Mouse (Mus musculus) neural tube, embryonic 14.5 days (tissue): ENCODE results near the gene Epas1. TPM values are rescaled to one million over a fixed set of nuclear protein-coding genes. Genes with fewer than 3 reads are reported as not detected.

Experiments used
- ATAC-seq: fragments of 200-750 bp; cut with Nextera tagmentation; 2 replicates; pipeline ENCODE4 v1.8.0; 2017; ENCODE audit warnings: low read depth, mild to moderate bottlenecking, moderate TSS enrichment, moderate library complexity
- H3K27ac ChIP-seq: fragments of 300-500 bp; sonication (generic); 2 replicates; pipeline ENCODE4 v1.5.1; 2014; ENCODE audit warnings: low read depth, mild to moderate bottlenecking, control low read depth, low read length, moderate library complexity, mixed read lengths
- H3K27me3 ChIP-seq: fragments of 300-500 bp; sonication (generic); 2 replicates; pipeline ENCODE4 v1.6.1; 2014; ENCODE audit warnings: low read length; ENCODE audit not compliant: control insufficient read depth, insufficient read depth
- H3K36me3 ChIP-seq: fragments of 300-500 bp; sonication (generic); 2 replicates; pipeline ENCODE4 v1.6.1; 2014; ENCODE audit warnings: low read length, mixed read lengths; ENCODE audit not compliant: control insufficient read depth, insufficient read depth
- H3K4me1 ChIP-seq: fragments of 300-500 bp; sonication (generic); 2 replicates; pipeline ENCODE4 v1.6.1; 2014; ENCODE audit warnings: low read length; ENCODE audit not compliant: control insufficient read depth, insufficient read depth
- H3K4me2 ChIP-seq: fragments of 300-500 bp; sonication (generic); 2 replicates; pipeline ENCODE4 v1.6.1; 2014; ENCODE audit warnings: mild to moderate bottlenecking, low read depth, low read length, control low read depth
- H3K4me3 ChIP-seq: fragments of 300-500 bp; sonication (generic); 2 replicates; pipeline ENCODE4 v1.5.1; 2014; ENCODE audit warnings: low read depth, low read length, control low read depth, mixed read lengths
- H3K9ac ChIP-seq: fragments of 300-500 bp; sonication (generic); replicated peaks from 2 replicates; pipeline ENCODE4 v1.6.1; 2014; ENCODE audit warnings: low read depth, mild to moderate bottlenecking, control low read depth, low read length, mixed read lengths
- H3K9me3 ChIP-seq: fragments of 300-500 bp; sonication (generic); 2 replicates; pipeline ENCODE4 v1.6.1; 2016; ENCODE audit warnings: low read length; ENCODE audit not compliant: control insufficient read depth
- WGBS: fragments of 180-500 bp; shearing (Covaris S2); extraction: QIAGEN DNeasy Blood & Tissue Kit; methylation state at CpG from one replicate; pipeline ENCODE4 v1.1.7; 2014; 5-methylcytosine and 5-hydroxymethylcytosine counted together
- polyA plus RNA-seq: library from polyadenylated mRNA; unstranded; fragments of >200 nt; fragmentation: Nextera tagmentation; extraction: Ambion mirVana; gene quantifications from 2 replicates; pipeline ENCODE4 v1.2.1, GENCODE M21; 2014

The Epas1 gene
- polyA plus RNA-seq, 1 experiment from 2014 or later = 6.6 TPM

DNA sequence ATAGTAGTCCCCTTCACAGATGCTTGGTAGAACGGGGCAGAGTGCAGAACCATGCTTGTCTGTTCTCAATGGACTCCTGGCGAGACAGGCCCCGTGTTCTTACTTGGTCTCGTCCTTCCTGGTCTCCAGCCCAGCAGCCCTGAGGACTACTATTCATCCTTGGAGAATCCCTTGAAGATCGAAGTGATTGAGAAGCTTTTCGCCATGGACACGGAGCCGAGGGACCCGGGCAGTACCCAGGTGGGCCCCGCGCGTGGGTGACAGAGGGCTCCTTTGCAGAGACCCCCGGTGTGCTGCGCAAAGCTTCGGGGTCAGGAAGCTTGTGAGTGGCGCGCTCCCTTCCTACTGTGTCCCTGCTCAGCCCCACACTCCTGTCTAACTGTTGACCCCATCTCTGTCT lies 72.9 kb downstream of the Epas1 start:
- no peak for ATAC-seq
- WGBS = 91% methylated on average over 17 of the region's 17 CpGs
- H3K9ac ChIP-seq = no peak overlapping the region
- H3K4me1 ChIP-seq = no peaks in the 10 kb centered on the region
- no peak overlapping the region for H3K27ac ChIP-seq
- H3K4me3 ChIP-seq = no peak overlapping the region
- no peaks in the 10 kb centered on the region for H3K9me3 ChIP-seq
- H3K36me3 ChIP-seq = no peaks in the 10 kb centered on the region
- no peak overlapping the region for H3K4me2 ChIP-seq
- H3K27me3 ChIP-seq = no peaks in the 10 kb centered on the region

- Histone ChIP-seq H3K4me2 (no peak overlapping the region), H3K9ac (no peak overlapping the region), H3K4me1 (no peaks in the 10 kb centered on the region), H3K36me3 (no peaks in the 10 kb centered on the region), H3K27me3 (no peaks in the 10 kb centered on the region), H3K27ac (no peak overlapping the region), H3K4me3 (no peak overlapping the region), H3K9me3 (no peaks in the 10 kb centered on the region)
- WGBS = 95% methylated on average over 19 of the region's 19 CpGs
- no peak for ATAC-seq
These were observed 74.1 kb downstream of the Epas1 start for GRCm38 (mm10) chr17:86827391-86828165.

- H3K4me2 ChIP-seq = no peak overlapping the region
- no peaks in the 10 kb centered on the region for H3K9me3 ChIP-seq
- no peak for ATAC-seq
- no peaks in the 10 kb centered on the region for H3K4me1 ChIP-seq
- H3K27ac ChIP-seq = no peak overlapping the region
- no peak overlapping the region for H3K4me3 ChIP-seq
- H3K9ac ChIP-seq = no peak overlapping the region
- H3K27me3 ChIP-seq = no peaks in the 10 kb centered on the region
- H3K36me3 ChIP-seq = no peaks in the 10 kb centered on the region
- 94% methylated on average over 11 of the region's 11 CpGs for WGBS
These were observed 75.0 kb downstream of the Epas1 start for GRCm38 (mm10) chr17:86828500-86828899.

GRCm38 (mm10) chr17:86829383-86830175 lies 76.1 kb downstream of the Epas1 start:
- no peak overlapping the region for H3K9ac ChIP-seq
- H3K27ac ChIP-seq = no peak overlapping the region
- H3K27me3 ChIP-seq = no peaks in the 10 kb centered on the region
- 93% methylated on average over 13 of the region's 13 CpGs for WGBS
- ATAC-seq = no peak
- no peak overlapping the region for H3K4me3 ChIP-seq
- no peaks in the 10 kb centered on the region for H3K9me3 ChIP-seq
- no peak overlapping the region for H3K4me2 ChIP-seq
- no peaks in the 10 kb centered on the region for H3K36me3 ChIP-seq
- no peaks in the 10 kb centered on the region for H3K4me1 ChIP-seq

DNA sequence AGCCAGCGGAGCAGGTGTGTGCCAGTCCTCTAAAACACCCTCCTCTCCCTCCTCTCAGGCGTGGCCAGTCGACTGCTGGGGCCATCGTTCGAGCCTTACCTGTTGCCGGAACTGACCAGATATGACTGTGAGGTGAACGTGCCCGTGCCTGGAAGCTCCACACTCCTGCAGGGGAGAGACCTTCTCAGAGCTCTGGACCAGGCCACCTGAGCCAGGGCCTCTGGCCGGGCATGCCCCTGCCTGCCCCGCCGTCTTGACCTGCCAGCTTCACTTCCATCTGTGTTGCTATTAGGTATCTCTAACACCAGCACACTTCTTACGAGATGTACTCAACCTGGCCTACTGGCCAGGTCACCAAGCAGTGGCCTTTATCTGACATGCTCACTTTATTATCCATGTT lies 77.4 kb downstream of the Epas1 start:
- 94% methylated on average over 12 of the region's 12 CpGs for WGBS
- H3K4me1 ChIP-seq = no peaks in the 10 kb centered on the region
- no peaks in the 10 kb centered on the region for H3K9me3 ChIP-seq
- no peak overlapping the region for H3K4me3 ChIP-seq
- H3K27me3 ChIP-seq = no peaks in the 10 kb centered on the region
- H3K4me2 ChIP-seq = no peak overlapping the region
- no peaks in the 10 kb centered on the region for H3K36me3 ChIP-seq
- no peak overlapping the region for H3K9ac ChIP-seq
- no peak overlapping the region for H3K27ac ChIP-seq
- ATAC-seq = no peak

GRCm38 (mm10) chr17:86832562-86833327 lies 79.2 kb downstream of the Epas1 start:
- no peak overlapping the region for H3K9ac ChIP-seq
- H3K27ac ChIP-seq = no peak overlapping the region
- no peak for ATAC-seq
- no peak overlapping the region for H3K4me2 ChIP-seq
- H3K36me3 ChIP-seq = no peaks in the 10 kb centered on the region
- H3K9me3 ChIP-seq = no peaks in the 10 kb centered on the region
- no peaks in the 10 kb centered on the region for H3K4me1 ChIP-seq
- no peaks in the 10 kb centered on the region for H3K27me3 ChIP-seq
- WGBS = 69% methylated on average over 19 of the region's 19 CpGs
- no peak overlapping the region for H3K4me3 ChIP-seq

- no peak overlapping the region for H3K4me3 ChIP-seq
- 95% methylated on average over 10 of the region's 10 CpGs for WGBS
- H3K27me3 ChIP-seq = no peaks in the 10 kb centered on the region
- no peak overlapping the region for H3K27ac ChIP-seq
- H3K9me3 ChIP-seq = no peaks in the 10 kb centered on the region
- H3K4me1 ChIP-seq = no peaks in the 10 kb centered on the region
- no peak overlapping the region for H3K9ac ChIP-seq
- no peaks in the 10 kb centered on the region for H3K36me3 ChIP-seq
- ATAC-seq = no peak
- no peak overlapping the region for H3K4me2 ChIP-seq
These were observed 80.4 kb downstream of the Epas1 start for GRCm38 (mm10) chr17:86833945-86834344.

DNA sequence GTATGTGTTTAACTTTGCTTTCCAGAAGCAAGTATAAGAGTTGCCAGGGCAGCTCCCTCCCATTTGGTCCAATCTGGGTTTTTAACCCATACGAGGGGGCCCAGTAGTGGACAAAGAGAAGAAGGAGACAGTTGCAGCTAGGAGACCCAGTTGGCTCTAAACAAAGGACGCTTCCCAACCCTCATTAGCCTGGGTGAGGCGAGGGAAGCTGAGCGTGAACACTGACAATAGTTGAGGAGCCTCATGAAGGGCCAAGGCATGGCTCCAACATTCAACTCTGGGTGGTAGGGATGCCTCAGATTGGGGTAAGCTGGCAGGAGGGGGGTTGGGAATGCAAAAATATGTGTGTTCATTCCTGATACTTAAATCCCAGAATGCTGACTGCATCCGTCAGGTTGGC lies 85.8 kb downstream of the Epas1 start:
- no peaks in the 10 kb centered on the region for H3K9me3 ChIP-seq
- H3K4me1 ChIP-seq = no peaks in the 10 kb centered on the region
- H3K27ac ChIP-seq = no peak overlapping the region
- no peaks in the 10 kb centered on the region for H3K36me3 ChIP-seq
- no peak overlapping the region for H3K4me2 ChIP-seq
- no peaks in the 10 kb centered on the region for H3K27me3 ChIP-seq
- no peak overlapping the region for H3K9ac ChIP-seq
- 65% methylated on average over 5 of the region's 5 CpGs for WGBS
- ATAC-seq = no peak
- H3K4me3 ChIP-seq = no peak overlapping the region
